Mouse (Mus musculus): ENCODE data around the gene Wdfy4. TPM values are rescaled to one million over a fixed set of nuclear protein-coding genes. Genes with fewer than 3 reads are reported as not detected.

The Wdfy4 gene
- polyA plus RNA-seq (2015; fragmentation: Nextera tagmentation; extraction: Ambion mirVana) = 0.06 and 0.45 TPM in 2 replicates

DNA sequence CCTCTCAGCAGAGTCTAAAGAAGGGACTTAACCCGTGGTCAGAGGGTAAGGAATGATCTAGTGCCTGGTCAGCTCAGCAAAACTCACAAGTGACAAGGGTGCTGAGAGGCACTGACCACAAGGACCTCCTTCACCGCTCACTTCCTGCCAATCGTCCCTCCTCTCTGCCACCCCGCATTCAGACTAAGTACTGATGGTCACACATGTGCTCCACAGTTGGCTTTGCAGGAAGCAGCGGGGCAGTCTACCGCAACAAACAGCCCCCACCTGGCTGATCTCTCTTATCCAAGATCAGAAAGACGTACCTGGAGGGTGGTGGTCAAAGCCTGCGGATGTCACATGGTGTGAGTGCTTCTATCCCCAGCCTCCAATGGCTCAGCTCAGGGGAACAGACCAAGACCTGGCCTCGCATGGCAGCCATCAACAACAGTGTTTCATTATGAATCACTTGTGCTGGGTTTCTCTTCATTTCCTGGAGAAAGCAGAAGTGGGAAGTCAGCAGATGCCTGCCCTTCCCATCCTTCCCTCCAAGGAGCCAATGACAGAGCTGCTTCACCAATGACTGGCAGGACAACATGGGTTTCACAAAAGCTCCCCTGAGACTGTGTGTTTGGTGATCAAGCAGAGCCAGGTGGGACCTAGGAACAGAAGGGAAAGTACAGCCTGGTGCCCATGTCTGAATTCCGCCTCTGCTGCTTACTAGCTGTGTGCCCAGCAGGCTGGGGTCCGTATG lies at the start of gene Wdfy4:
Gene Wdfy4 (minus strand): TSS at position 441 of the 733 bp plus-strand sequence.
- H3K27ac ChIP-seq (ENCODE audit: low read length) = no peak within 1 kb of the TSS
- no peaks in the 10 kb centered on the region for H3K27me3 ChIP-seq (ENCODE audit: control insufficient read depth, insufficient read depth, low read depth, low read length)
- H3K4me2 ChIP-seq (ENCODE audit: low read length) = no peak within 1 kb of the TSS
- no peak within 1 kb of the TSS for H3K4me3 ChIP-seq (ENCODE audit: low read depth, low read length)
- 88% methylated on average over 11 of the region's 11 CpGs for WGBS
- no peak for ATAC-seq
- H3K9ac ChIP-seq (ENCODE audit: low read depth, low read length) = no peak within 1 kb of the TSS
- H3K4me1 ChIP-seq (ENCODE audit: control insufficient read depth, insufficient read depth, low read length) = no peaks in the 10 kb centered on the region
- no peaks in the 10 kb centered on the region for H3K9me3 ChIP-seq (replicated peaks; ENCODE audit: control insufficient read depth, low read length, poor library complexity, severe bottlenecking)
- H3K36me3 ChIP-seq (ENCODE audit: control insufficient read depth, insufficient read depth, low read length) = no peaks in the 10 kb centered on the region

DNA sequence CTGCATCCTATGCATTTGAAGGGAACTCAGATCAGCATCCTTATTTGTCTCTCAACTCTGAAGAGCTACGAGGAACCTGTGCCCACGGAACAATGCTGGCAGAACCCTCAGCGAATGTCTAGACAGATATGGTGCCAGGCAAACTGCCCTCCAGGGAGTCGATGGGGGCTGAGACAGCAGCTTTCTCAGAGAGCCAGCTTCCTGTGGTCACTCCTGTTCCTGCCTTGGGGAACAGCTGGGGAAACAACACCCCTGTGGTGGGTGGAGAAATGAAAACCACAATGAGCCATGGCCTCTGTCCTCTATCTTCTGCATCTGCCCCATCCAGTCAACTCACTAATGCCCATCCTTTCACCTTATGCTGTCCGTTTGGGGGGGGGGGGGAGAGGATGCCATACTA lies 46.7 kb upstream of the Wdfy4 start:
- H3K36me3 ChIP-seq (ENCODE audit: control insufficient read depth, insufficient read depth, low read length) = no peaks in the 10 kb centered on the region
- H3K4me2 ChIP-seq (ENCODE audit: low read length) = no peak overlapping the region
- no peaks in the 10 kb centered on the region for H3K27me3 ChIP-seq (ENCODE audit: control insufficient read depth, insufficient read depth, low read depth, low read length)
- H3K9ac ChIP-seq (ENCODE audit: low read depth, low read length) = no peak overlapping the region
- H3K9me3 ChIP-seq (replicated peaks; ENCODE audit: control insufficient read depth, low read length, poor library complexity, severe bottlenecking) = no peaks in the 10 kb centered on the region
- H3K4me3 ChIP-seq (ENCODE audit: low read depth, low read length) = no peak overlapping the region
- H3K4me1 ChIP-seq (ENCODE audit: control insufficient read depth, insufficient read depth, low read length) = no peaks in the 10 kb centered on the region
- 70% methylated on average over 4 of the region's 5 CpGs for WGBS
- ATAC-seq = no peak
- H3K27ac ChIP-seq (ENCODE audit: low read length) = no peak overlapping the region

DNA sequence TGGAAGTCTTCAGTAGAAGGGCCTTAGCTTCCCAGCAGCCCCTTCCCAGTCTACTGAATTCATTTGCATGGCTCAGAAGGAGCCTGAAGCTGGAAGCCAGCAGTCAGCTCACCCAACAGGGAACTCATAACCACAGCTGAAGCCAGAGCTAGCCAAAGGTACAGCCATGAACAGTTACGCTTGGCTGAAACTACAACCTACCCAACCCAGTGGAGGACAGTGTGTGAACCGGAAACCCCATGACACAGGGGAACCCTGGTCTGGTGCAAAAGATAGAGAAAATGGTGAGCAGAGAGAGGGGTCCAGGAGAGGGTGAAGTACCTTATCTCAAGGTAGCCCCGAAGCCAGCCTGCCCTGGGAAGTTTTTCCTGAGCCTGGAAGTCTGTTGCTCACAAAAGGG lies 46.0 kb upstream of the Wdfy4 start:
- H3K9me3 ChIP-seq (replicated peaks; ENCODE audit: control insufficient read depth, low read length, poor library complexity, severe bottlenecking) = no peaks in the 10 kb centered on the region
- H3K4me2 ChIP-seq (ENCODE audit: low read length) = no peak overlapping the region
- no peaks in the 10 kb centered on the region for H3K36me3 ChIP-seq (ENCODE audit: control insufficient read depth, insufficient read depth, low read length)
- 89% methylated on average over 3 of the region's 3 CpGs for WGBS
- H3K27me3 ChIP-seq (ENCODE audit: control insufficient read depth, insufficient read depth, low read depth, low read length) = no peaks in the 10 kb centered on the region
- H3K27ac ChIP-seq (ENCODE audit: low read length) = no peak overlapping the region
- no peak overlapping the region for H3K4me3 ChIP-seq (ENCODE audit: low read depth, low read length)
- no peak overlapping the region for H3K9ac ChIP-seq (ENCODE audit: low read depth, low read length)
- ATAC-seq = no peak
- H3K4me1 ChIP-seq (ENCODE audit: control insufficient read depth, insufficient read depth, low read length) = no peaks in the 10 kb centered on the region

DNA sequence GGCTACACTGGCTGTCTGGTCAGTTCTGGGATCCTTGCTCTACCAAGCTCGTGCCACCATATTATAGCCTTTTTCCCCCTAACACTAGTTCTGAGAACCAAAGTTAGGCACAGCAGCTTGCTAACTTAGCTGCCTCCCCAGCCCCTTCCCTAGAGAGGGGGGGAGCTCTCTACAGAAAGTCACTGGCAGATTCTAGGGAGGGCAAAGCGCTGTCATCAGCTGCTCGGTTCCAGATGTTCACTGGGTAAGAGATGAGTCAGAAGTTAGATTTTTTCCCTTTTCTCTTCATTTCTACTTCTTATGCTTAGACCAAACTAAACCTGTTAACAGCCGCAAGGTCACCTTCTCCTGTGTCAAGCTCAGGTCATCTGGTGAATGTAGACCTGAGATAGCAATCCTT lies 45.4 kb upstream of the Wdfy4 start:
- Histone ChIP-seq H3K9me3 (replicated peaks; ENCODE audit: control insufficient read depth, low read length, poor library complexity, severe bottlenecking) (no peaks in the 10 kb centered on the region), H3K27ac (ENCODE audit: low read length) (no peak overlapping the region), H3K36me3 (ENCODE audit: control insufficient read depth, insufficient read depth, low read length) (no peaks in the 10 kb centered on the region), H3K4me3 (ENCODE audit: low read depth, low read length) (no peak overlapping the region), H3K9ac (ENCODE audit: low read depth, low read length) (no peak overlapping the region), H3K27me3 (ENCODE audit: control insufficient read depth, insufficient read depth, low read depth, low read length) (no peaks in the 10 kb centered on the region), H3K4me2 (ENCODE audit: low read length) (no peak overlapping the region), H3K4me1 (ENCODE audit: control insufficient read depth, insufficient read depth, low read length) (no peaks in the 10 kb centered on the region)
- ATAC-seq = no peak
- WGBS = 91% methylated on average over 4 of the region's 4 CpGs

DNA sequence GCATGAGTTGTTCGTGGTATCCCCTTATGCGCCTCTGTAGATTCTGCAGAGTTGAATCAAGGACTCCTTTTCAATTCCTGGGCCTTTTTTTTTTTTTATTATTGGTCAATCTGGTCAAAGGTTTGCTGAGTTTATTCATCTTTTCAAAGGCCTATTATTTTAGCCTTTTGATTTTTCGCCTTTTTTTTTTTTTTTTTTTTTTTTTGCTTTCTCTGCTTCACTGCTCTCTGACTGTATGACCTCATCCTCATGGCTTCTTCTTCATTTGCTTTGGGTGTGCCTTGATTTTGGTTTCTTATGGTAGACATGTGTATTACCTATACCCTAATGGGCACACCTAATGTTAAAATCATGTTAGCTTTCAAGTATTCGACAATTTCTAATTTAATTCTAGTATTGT lies 39.9 kb upstream of the Wdfy4 start:
- Histone ChIP-seq H3K4me3 (ENCODE audit: low read depth, low read length) (no peak overlapping the region), H3K27me3 (ENCODE audit: control insufficient read depth, insufficient read depth, low read depth, low read length) (no peaks in the 10 kb centered on the region), H3K27ac (ENCODE audit: low read length) (no peak overlapping the region), H3K9ac (ENCODE audit: low read depth, low read length) (no peak overlapping the region), H3K4me2 (ENCODE audit: low read length) (no peak overlapping the region), H3K9me3 (replicated peaks; ENCODE audit: control insufficient read depth, low read length, poor library complexity, severe bottlenecking) (no peaks in the 10 kb centered on the region), H3K4me1 (ENCODE audit: control insufficient read depth, insufficient read depth, low read length) (no peaks in the 10 kb centered on the region), H3K36me3 (ENCODE audit: control insufficient read depth, insufficient read depth, low read length) (no peaks in the 10 kb centered on the region)
- no peak for ATAC-seq
- WGBS = 89% methylated on average over 4 of the region's 4 CpGs

DNA sequence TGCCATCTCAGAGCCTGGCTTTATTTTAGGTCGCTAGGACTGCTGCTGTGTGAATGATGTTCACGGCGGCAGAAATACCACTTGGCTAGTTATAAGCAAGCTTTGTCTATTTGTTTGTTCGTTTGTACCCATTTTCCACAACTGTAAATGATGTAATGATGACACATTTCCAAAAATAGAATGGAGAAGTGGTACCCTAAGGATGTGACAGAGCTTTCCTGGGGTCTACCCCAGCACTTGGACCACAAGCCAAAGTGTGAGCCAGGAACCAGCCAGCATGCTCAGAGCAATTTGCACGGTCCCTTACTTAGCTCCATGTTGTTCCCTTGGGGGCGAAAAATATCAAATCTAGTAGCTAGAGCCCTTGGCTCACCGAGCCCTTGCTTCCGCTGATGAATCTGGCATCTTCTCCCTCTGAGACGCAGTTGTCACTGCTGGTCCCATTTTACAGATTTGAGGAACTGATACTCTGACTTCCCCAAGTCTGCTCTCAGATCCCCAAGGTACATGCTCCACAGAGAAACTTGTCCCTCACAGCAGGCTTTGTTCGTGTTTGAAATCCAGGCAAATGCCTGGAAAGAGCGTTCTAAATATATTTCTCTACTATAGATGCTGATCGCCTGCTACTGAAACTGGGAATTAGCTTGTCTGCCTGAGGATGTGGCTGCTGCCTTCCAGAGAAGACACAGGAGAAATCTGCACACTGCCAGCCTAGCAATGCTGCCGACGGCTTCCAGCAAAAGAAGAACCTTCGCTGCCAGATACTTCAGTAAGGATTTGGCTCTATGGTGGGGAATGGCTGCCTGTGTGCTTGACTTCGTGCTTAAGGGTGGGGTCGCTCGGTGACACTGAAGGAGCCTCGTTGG lies 31.3 kb upstream of the Wdfy4 start:
- Histone ChIP-seq H3K9me3 (replicated peaks; ENCODE audit: control insufficient read depth, low read length, poor library complexity, severe bottlenecking) (no peaks in the 10 kb centered on the region), H3K27me3 (ENCODE audit: control insufficient read depth, insufficient read depth, low read depth, low read length) (no peaks in the 10 kb centered on the region), H3K4me3 (ENCODE audit: low read depth, low read length) (no peak overlapping the region), H3K4me1 (ENCODE audit: control insufficient read depth, insufficient read depth, low read length) (no peaks in the 10 kb centered on the region; the same call in 1 of the 2 replicates), H3K36me3 (ENCODE audit: control insufficient read depth, insufficient read depth, low read length) (no peaks in the 10 kb centered on the region), H3K27ac (ENCODE audit: low read length) (no peak overlapping the region), H3K9ac (ENCODE audit: low read depth, low read length) (no peak overlapping the region), H3K4me2 (ENCODE audit: low read length) (no peak overlapping the region)
- ATAC-seq = no peak
- whole genome bisulfite sequencing = 87% methylated on average over 19 of the region's 19 CpGs

DNA sequence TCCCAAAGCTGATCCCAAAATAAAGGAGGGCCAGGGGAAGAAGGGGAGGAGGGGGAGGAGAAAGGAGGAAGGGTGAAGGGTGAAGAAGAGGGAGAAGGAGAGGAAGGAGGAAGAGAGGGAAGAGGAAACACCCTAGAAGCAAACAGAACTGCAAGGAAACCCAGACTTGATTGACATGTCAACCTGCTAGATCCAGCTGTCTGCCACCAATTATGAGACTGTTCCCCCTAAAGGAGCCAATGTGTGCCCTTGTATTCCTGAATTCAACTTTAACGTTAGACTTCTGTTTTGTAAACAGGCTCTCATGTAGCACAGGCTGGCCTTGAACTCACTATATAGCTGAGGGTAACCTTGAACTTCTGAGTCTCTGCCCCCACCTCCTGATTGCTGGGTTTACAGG lies 29.9 kb upstream of the Wdfy4 start:
- no peak overlapping the region for H3K4me2 ChIP-seq (ENCODE audit: low read length)
- H3K4me3 ChIP-seq (ENCODE audit: low read depth, low read length) = no peak overlapping the region
- ATAC-seq = no peak
- H3K9me3 ChIP-seq (replicated peaks; ENCODE audit: control insufficient read depth, low read length, poor library complexity, severe bottlenecking) = no peaks in the 10 kb centered on the region
- no peak overlapping the region for H3K27ac ChIP-seq (ENCODE audit: low read length)
- no peaks in the 10 kb centered on the region; the same call in 1 of the 2 replicates for H3K4me1 ChIP-seq (ENCODE audit: control insufficient read depth, insufficient read depth, low read length)
- H3K36me3 ChIP-seq (ENCODE audit: control insufficient read depth, insufficient read depth, low read length) = no peaks in the 10 kb centered on the region
- H3K9ac ChIP-seq (ENCODE audit: low read depth, low read length) = no peak overlapping the region
- H3K27me3 ChIP-seq (ENCODE audit: control insufficient read depth, insufficient read depth, low read depth, low read length) = no peaks in the 10 kb centered on the region
- 81% methylated on average over 1 of the region's 1 CpGs for WGBS

DNA sequence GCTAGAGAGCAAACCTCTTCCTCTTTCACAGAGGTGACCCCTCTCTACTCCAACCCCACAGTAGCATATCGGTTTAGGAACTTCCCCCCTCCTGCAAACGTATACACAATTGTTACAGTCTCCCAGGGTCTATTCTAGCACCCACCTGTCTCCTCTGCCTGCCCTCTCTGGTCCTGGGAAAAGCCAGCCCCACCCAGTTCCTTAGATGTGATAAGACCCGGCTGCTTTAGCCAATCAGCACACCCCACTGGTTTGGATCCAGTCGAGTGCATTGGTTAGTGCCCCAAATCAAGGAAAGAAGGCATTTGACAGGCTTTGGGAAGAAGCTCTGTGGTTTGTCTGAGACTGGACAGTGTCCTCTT lies 29.4 kb upstream of the Wdfy4 start:
- no peaks in the 10 kb centered on the region for H3K9me3 ChIP-seq (replicated peaks; ENCODE audit: control insufficient read depth, low read length, poor library complexity, severe bottlenecking)
- H3K4me2 ChIP-seq (ENCODE audit: low read length) = no peak overlapping the region
- H3K4me1 ChIP-seq (ENCODE audit: control insufficient read depth, insufficient read depth, low read length) = no peaks in the 10 kb centered on the region; the same call in 1 of the 2 replicates
- no peak overlapping the region for H3K4me3 ChIP-seq (ENCODE audit: low read depth, low read length)
- ATAC-seq = no peak; the same call in 1 of the 2 replicates
- H3K27ac ChIP-seq (ENCODE audit: low read length) = no peak overlapping the region
- 23% methylated on average over 4 of the region's 4 CpGs for WGBS
- H3K27me3 ChIP-seq (ENCODE audit: control insufficient read depth, insufficient read depth, low read depth, low read length) = no peaks in the 10 kb centered on the region
- H3K36me3 ChIP-seq (ENCODE audit: control insufficient read depth, insufficient read depth, low read length) = no peaks in the 10 kb centered on the region
- no peak overlapping the region for H3K9ac ChIP-seq (ENCODE audit: low read depth, low read length)
